Mouse (Mus musculus): ENCODE results near the gene Olfr776.
"Not testable (repeated sequence)": the region's sequence is repeated elsewhere in the genome, so short reads cannot be mapped to it uniquely, and the experiment has no call there.

Olfr776 gene

GRCm38 (mm10) chr10:129258827-129259226, at the start of gene Olfr776:
Gene Olfr776 (plus strand): TSS chr10:129259127.
- no peak for DNase-seq

DNA sequence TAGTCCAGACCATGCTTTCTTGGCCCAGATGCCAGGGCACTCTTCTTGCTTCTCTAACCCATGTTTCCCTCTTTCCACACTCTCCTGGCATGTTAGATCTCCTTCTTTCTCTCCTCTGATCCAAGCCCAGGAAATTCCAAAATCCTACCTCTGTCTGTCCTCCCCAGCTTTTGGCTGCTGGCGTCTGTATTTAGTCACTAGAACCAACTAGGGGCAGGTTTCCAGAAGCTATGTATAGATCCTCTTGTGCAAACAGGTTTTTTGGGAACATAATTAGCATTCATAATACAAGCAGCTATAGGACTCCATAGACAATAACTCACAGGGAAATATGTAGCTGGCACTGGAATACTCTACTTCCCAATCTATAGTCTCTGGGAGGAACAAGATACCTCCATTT, 28.2 kb upstream of the Olfr776 start:
- DNase-seq = no peak

- DNase-seq = no peak
Measured at GRCm38 (mm10) chr10:129235904-129236303, 23.0 kb upstream of the Olfr776 start, which contains the start of gene Olfr774. Gene Olfr774 (plus strand): TSS chr10:129236204.

DNA sequence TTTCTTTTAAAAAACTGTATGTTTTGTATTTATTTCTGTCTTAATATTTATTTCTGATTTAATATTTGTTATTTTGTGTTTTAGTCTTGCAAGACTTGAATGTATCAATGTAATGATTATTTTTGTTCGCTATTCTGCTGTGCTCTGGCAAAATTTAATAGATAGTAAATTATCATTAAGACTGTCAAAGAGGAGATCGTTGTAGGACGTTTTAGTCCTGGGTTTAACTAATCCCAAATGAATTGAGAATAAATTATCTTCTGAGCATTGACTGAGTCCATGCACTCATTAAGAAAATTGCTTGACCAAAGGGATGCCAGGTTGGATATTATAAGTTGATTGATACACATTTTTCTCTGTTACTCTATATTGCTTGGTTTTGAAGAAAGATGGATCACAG, 10.8 kb upstream of the Olfr776 start, which contains the start of gene Olfr775:
Olfr775 (plus strand) TSS at position 301 of the 400 bp plus-strand sequence.
- DNase-seq = no peak

DNA sequence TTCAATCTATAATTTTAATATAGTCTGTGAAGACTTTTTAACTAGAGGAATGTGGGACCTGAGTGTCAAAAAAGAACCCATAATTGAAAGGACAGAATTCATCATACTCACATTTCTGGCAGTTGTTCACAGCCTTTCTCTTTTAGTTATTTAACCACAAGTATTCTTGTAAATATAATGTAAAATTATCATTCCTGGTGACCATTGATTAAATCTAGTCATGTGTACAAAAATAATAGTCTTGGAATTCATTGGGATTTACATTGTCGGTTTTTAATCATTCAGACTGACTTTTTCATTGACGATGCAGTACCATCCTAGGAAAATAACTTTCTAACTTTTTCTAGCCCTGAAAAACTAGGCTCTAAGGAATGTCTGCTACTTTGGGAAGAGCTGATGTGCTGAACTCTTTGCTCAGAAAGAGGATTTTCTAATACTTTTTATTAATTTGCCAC, 12.2 kb downstream of the Olfr776 start, which contains the start of gene Olfr777:
Olfr777 (minus strand) TSS at position 405 of the 455 bp plus-strand sequence.
- no peak for DNase-seq

GRCm38 (mm10) chr10:129312973-129313372, 54.0 kb downstream of the Olfr776 start:
- DNase-seq = not testable (repeated sequence)

DNA sequence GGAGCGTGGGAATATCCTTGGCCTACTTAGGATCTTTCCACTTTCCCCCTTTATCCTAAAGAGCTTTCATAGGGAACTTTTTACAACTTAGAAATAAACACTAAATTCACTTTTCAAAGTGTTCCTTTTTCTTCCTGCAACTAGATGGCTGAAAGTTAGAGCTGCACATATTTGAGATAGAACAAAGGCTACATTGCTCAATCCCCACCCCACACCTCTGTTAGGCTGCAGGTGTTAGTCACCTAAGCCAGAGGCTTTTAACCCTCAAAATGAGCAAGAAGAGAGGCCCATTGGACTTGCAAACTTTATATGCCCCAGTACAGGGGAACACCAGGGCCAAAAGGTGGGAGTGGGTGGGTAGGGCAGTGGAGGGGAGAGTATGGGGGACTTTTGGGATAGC, 54.6 kb downstream of the Olfr776 start:
- DNase-seq = not testable (repeated sequence)
